Mouse (Mus musculus): ENCODE results near the gene Gm10135.

DNA sequence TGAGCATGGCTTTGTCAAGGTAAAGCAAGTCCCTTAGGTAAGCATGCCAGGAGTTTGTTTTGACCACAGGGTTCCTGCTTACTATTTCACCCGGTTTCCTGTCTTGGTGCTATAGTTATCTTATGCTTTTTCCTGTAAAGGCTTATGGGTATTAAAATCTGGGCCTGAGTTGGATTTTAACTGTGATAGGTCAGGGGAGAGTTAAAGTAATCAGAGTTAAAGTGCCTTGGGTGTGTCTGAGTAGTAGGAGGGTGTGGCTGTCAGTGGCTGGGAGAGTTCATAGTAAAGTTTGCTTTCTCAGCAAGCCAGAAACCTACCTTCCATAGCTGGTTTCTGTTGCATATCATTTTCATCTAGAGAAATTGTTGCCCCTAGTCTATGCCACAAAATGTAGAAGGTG, 57.7 kb downstream of the Gm10135 start:
- TF ChIP-seq CTCF (IDR thresholded peaks at IDR 0.05; ENCODE audit: insufficient read depth, low read length), result no peak
- TF ChIP-seq POLR2A (IDR thresholded peaks at IDR 0.05; ENCODE audit: borderline replicate concordance, extremely low read depth, low read depth, low read length), result no peak
